Mouse (Mus musculus) CD8-positive naive resting alpha-beta T cell, adult 2 months (primary cell): ENCODE measurements around the gene Nrtn.

ENCODE experiments used
- DNase-seq, 2 experiments: peaks; one replicate each; pipeline ENCODE4 v3.0.0; 2022; ENCODE audit warnings: low read depth in 2 of 2, low spot score in 2 of 2

The Nrtn gene

DNA sequence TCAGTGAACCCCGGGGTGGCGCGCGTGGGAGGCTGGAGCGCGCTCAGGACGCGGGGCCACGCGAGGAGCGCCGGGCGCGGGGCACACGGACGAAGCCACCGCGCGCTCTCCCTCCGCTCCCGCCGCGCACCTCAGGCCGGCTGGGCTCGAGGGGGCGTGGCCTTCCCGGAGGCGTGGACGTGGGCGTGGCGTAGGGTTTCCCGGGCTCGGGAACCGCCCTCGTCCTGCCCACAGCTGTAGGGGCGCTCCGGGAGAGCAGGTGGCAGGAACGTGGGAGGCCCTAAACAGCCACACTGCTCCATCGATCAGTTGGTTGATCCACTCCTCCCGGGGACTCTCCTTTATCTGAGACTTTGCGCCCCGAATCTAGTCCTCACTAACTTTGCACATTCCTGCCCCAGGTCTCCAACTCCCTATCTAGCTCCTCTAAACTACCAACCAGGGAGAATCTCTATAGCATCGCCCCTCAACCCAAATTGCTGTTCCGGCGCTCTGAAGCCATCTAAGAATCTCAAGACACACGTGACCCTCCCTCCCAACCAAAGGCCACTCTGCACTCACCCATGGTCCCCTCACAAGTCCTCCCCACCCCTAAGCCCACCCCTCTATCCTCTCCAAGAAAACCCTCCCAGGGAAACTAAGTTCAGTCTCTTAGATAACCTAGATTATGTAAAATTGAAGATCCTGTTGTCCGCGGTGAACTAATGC is at the start of gene Nrtn:
Gene Nrtn, minus strand, starts transcription at position 115 of the 708 bp plus-strand sequence.
- DNase-seq = no peak

DNA sequence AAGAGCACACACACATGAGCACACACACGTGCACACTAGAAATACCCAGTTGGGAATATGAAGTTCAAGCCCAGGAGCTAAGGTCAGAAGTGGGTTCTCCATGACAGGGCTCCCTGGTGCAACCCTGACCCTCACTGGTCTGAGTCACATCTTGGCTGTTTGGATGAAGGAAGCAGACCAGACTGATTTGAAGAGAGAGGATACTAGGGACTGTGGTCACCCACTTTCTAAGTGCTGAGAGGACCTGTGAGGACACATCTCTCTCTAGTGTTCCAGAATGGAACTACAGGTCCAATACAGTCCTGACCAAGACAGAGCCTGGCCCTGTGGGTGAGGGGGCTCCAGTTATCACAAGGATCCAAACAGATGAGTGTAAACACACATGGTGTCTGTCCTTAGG is 48.5 kb upstream of the Nrtn start:
- no peak for DNase-seq

DNA sequence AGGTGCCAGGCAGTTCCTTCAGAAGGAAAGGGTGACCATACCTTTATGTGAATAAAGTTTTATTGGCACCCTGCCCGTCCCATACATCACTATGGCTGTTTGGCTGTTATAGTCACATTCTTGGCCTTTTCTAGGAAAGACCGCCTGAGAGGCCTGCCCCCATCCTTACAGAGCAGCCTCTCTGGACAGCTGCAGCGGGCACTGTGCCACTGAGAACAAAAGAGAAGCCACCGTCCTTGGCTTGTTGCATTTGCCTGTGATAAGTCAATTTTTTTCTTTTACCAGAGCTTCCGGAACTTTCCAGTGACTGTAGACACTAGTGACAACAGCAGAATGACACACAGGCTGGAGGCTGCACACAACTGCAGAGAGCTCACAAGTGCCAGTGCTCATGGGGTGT is 47.6 kb upstream of the Nrtn start:
- no peak for DNase-seq

DNA sequence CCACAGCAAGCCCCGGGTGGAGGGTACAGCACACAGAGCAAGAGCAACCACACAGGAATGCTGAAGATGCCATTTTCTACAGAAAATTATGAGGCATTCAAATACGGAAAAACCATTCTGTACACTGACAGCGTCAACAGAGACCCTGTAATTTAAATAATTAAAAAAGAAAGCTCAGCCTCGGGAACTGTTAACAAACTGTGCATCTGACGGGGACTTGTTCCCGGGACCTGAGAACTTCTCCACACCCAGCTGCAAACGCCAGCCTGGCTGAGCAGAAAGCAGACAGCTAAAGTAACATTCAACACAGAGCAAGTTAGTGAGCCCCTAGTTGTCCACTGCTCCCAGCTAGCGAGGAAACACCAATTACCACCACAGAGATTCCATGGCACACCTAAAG is 44.7 kb upstream of the Nrtn start:
- DNase-seq = no peak

DNA sequence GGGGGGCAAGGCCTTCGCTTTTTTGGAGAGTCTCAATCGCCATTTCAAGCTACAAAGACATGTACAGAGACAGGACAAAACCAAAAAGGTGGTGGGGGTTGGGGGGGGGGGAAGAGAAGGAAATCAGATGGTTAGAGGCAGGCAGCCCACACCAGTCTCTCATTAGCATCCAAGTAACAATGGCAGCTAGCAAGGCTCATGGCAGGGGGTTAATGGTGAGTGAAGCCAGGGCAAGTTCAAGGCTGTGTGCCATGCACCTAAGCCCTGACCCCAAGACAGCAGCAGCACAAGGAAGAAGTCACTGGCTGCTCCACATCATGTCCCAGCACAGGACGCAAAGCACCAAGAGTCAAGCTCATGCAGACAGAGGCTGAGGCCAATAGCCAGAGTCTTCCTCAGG is 41.9 kb upstream of the Nrtn start:
- DNase-seq = no peak

DNA sequence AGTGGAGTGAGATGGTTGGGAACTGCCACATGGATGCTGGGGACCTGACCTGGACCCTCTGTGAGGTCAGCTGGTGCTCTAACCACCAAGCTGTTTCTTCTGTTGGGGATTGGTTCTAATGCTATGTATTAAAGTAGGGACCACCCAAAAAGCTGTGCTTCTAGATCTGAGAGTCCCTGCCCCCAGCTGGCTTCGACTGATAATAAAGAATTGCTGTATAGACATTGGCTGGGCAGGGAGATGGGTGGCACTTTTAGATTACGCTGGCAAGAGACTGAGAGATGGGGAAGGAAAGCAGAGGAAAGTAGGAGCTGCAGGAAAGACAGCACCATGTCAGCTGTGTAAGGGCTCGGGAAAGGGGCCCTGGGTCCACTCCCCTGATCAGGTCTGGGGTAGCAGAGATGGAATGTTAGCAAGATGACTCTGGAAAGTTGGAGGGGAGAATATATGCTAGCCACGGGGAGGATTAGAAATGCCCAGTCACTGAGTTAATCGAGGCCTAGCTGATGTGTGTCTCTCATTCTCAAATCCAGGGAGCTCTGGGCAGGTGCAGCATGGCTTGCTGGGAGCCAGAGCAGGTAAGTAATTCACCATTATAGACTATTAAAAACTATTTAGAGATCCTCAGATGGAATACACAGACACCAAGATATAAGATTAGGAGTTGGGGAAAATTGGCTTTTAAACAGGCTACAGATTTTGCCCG is 36.4 kb upstream of the Nrtn start:
- no peak for DNase-seq

DNA sequence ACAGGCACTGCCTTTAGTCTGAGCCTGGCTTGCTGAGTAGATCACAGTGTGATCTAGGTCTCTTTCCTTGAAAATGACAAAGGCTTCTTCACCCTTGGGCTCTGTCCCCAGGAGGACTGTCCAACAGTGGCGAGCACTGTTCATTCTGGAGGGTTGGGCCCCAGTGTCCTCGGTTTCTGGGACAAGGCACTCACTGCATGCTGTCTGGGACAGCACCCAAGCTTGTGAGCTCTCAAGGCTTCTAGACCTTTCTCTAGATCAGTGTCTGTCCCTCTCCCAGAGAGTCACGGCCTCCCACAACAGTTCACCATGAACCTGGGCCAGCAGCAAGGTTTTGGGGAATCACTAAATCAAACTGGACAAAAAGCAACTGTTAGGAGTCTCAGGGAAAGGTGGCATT is 35.3 kb upstream of the Nrtn start:
- no peak for DNase-seq

DNA sequence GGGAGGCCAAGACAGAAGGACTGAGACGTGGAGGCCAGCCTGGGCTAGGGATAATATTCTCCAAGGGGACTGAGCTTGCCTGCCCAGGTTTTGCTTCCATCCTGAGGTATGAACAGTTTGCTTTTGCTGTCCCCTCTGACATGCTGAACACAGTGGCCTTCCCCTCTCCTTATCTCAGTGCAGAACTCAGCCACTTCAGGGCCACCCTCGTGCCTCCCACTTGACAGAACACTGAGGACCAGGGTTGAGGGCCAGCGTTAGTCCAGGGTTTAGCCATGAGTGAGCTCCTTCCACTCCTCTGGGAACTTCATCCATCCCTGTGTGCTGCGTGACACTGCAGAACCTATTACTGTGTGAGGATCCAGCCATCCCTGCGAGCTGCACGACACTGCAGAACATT is 32.0 kb upstream of the Nrtn start:
- no peak for DNase-seq

DNA sequence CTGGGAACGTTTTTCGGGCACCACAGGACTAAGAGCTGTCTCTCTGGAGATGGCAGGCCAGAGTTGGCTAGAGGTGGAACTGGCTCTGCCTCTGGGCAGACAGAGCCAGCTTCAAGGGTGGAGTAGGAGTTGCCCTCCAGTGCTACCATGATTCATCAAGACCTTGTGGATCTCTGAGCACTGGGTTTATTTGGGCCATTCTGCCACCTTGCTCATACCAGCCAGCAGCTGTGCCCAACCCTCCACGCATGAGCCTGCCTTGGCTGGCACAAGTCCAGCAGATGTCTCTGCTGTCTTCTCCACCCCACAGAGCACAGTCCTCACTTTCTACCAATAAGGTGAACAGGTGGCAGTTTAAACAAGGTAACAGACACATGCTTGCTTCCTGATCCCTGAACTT is 31.6 kb upstream of the Nrtn start:
- no peak for DNase-seq

DNA sequence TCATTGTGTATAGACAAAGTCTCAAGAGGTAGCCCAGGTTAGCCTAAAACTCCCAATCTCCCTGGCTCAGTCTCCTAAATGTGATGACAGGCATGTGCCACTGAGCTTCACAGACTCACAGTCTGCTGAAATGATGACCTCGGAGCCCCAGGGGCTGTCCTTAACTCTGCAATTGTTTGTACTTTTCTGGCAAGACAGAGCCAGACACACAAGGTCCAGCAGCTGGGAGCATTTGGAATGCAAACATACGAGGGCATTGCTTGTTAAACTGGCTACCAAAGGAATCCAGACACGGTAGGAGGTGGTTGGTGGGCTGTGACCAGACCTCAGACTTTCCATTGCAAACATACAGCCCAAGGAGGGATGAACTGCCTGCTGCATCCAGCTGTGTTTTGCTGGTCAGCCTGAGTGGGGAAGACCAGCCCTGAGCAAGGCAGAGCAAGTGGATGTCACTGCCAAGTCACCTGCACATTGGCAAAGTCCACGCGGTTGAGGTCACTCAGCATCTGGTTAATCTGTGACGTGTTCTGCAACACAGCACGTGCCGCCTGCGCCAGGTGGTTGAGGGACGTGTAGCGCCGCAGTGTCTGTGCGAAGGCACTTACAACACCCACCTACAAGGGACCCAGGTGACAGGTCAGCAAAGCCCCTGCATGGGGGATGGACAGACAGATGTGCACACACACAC is 23.1 kb upstream of the Nrtn start:
- DNase-seq = no peak

DNA sequence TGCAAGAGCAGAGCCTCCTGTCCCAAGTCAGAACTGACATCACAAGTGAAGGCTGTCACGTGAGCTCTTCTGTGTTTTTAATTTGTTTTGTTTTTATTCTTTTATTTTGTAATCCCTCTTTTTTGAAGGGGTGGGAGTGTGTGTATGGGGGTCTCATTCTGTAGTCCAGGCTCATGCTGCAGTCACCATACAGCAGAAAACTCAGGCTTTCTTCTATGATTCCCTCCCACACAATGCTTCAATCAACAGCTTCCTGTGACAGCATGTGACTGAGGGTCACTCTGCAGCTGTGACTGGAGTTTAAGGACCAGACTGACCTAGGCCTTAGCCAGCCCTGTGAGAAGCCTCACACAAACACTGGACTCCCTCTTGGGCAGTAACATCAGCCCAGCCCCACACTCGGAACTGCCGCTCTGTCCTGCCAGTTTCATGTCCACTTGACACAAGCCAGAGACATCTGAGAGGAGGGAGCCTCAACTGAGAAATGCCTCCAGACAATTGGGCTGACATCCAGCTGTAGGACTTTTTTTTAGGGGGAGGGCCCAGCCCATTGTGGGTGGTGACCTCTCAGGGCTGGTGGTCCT is 21.5 kb upstream of the Nrtn start:
- DNase-seq = no peak

DNA sequence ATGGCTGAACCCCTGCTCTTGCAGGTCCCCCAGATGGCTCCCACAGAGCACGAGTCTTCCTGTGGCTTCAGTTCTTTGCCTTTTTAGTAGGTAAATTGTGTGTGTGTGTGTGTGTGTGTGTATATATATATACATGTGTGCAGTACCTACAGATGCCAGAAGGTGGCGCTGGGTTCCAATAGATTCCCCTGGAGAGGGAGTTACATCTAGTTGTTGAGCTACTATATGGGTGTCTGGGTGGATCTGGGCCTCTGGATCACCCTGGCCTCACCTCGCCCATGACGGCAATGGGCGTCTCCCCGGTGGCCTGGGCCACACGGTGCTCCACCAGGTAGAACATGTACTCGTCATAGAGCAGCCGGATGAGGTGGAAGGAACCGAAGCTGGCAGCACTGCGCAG is 20.2 kb upstream of the Nrtn start:
- peak in 1 of 2 experiments; percentile 25 for DNase-seq

DNA sequence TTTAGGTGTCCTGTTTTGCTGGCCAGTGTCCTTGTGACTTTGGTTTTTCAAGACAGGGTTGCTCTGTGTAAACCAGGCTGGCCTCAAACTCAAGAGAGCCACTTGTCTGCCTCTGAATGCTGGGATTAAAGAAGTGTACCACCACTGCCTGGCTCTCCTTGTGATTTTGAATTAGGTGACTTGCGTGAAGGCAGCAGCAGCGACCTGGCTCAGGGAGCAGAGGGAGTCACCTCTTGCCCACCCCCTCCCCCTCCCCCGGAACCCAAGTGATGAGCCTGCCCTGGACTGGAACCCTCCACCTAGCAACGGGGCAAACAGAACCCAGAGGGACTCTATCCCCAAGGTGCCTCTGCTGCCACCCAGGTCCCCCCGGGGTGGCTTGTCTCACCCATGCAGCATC is 12.6 kb upstream of the Nrtn start, which contains the start of gene Prr22:
Gene Prr22, plus strand, starts transcription at position 301 of the 400 bp plus-strand sequence.
- DNase-seq = no peak

DNA sequence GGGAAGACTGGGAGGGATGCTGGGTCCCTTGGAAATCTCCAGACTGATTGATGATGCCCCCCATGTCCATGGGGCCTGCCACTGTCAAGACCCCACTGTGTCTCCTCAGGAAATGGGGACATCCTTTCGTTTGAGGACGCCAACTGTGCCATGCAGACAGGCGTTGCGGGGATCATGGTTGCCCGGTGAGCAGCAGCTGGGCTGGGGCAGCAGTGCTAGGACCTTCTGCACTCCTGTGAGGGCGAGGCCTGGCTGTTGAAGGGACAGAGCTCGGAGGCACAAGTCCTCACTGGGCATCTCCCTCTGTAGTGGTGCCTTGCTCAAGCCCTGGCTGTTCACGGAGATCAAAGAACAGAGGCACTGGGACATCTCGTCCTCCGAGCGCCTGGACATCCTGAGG is 11.6 kb upstream of the Nrtn start:
- DNase-seq = no peak

DNA sequence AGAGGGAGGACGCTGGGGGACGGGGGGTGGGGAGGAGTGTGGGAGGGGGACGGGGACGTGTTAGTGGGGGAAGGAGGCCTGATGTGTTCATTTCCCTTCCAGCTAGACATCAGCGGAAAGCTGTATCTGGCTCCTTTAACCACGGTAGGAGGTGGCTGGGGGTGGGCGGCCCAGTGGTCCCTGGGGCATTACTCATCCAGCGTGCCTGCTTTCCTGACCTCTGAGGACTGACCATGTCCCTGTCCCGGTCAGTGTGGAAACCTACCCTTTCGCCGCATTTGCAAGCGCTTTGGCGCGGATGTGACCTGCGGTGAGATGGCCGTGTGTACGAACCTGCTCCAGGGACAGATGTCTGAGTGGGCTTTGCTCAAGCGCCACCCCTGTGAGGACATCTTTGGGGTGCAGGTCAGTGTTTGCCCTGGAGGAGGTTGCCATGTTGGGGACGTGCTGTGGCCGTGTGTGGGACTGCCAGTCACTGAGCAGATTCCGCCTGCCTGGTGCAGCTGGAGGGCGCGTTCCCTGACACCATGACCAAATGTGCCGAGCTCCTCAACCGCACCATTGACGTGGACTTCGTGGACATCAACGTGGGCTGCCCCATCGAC is 10.3 kb upstream of the Nrtn start:
- no peak for DNase-seq

DNA sequence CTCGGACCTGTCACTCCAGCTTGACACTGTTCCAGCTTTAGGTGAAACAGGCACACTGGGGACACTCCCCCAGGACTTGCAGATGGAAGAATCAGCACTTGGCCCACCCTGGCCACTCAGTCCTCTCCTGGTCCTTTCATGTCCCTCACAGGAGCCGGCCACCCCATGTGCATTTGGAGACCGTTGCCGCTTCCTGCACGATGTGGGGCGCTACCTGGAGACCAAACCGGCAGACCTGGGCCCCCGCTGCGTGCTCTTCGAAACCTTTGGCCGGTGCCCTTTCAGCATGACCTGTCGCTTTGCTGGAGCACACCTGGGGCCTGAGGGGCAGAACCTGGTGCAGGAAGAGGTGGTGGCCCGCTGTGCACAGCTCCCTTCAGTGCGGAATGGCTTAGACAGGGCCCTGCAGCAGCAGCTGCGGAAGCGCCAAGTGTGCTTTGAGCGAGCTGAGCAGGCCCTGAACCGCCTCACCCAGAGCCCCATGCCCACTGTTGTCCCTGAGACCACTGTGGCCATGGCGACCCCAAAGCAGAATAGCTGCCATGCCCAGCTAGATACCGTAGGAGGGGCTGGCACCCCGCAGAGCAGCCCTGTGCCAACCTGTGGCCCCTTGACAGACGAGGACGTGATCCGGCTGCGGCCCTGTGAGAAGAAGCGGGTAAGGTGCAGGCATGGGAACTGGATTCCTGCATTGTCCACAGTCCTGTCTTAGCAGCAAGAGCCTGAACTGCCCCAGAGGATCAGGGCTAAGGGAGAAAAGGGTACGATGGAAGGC is 9.5 kb upstream of the Nrtn start:
- DNase-seq = no peak

DNA sequence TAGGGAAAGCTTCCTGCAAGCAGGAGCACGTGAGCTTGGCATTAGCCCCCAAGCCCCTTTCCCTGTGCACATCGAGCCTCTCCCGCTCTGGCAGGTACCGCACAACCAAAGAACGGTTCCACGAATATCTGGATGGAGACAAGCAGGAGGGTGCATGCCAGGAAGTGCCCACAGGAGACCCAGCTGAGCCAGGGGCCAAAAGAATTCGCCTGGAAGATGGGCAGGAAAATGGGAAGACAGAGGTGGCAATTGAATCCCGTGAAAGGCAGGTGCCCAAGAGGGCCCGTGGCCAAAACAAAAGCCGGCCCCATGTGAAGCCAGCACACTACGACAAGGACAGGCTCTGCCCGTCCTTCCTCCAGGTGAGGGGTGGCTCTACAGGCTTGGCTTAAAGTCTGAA is 8.1 kb upstream of the Nrtn start:
- DNase-seq = no peak

DNA sequence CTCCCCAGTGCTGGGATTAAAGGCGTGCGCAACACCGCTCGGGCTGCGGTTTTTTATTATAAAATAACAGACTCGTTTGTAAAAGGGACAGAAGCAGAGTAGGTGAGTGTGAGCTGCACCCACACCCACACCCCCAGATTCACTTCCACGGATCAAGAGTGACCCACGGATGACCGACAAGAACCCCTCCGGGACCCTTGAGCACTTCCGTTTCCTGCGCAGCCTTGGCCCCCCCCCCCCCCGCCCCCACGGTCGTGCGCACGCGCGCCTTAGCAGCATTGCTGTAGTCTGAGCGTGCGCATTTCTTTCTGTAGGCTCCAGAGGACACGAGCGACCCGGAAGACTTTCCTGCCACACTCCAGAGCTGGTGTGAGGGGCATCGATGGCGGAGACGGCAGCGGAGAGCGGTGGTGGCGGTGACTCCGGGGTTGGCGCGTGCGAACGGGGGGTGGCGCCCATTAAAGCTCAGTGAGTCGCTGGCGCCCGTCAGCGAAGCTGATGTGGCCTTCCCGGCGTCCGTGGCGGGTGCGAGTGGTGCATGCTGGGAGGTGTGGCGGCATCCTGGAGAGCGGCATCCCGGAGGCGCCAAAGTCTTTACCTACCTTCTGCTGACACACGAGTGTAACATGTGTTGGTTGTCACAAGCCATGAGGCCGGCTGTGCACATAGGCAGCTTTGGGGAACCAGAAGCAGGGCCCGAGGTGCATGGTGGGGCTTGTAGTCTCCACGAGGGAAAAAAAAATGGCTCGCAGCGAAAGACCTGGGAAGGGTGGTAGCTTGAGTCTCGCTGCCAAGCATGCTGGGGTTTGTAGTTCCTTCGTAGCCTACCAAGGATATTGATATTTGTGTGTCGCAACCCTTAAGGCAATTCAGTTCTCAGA is 7.4 kb upstream of the Nrtn start, which contains the start of gene Dus3l:
Gene Dus3l, plus strand, starts transcription at position 284 of the 881 bp plus-strand sequence.
- peak; percentile 83 to 87 for DNase-seq

DNA sequence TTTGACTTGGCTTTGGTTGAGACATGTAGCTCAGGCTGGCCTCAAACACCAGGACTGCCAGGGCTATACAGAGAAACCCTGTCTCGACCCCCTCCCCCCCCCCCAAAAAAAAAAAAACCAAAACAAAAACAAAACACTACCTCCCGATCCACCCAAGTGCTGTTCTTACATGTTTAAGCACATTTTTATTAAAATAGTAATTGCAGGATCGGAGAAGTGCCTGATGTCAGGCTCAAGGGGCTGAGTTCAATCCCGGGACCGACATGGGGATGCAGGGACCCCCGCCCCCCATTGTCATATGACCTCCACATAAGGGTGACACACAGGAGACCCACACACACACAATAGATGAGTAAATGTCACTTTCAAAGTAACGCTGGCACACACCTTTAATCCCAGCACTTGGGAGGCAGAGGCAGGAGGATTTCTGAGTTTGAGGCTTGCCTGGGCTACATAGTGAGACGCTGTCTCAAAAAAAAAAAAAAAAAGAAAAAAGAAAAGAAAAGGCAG is 6.5 kb upstream of the Nrtn start:
- DNase-seq = no peak
